Mouse (Mus musculus) kidney, adult 2 months (tissue): ENCODE measurements around the gene Mex3b.

ENCODE experiments used
- CTCF ChIP-seq: fragments of 200-500 bp; conservative IDR thresholded peaks from 2 replicates; pipeline ENCODE4 v1.5.1; 2011; ENCODE audit warnings: low read depth, mild to moderate bottlenecking, control low read depth, low read length, moderate library complexity, mixed read lengths; ENCODE audit not compliant: insufficient read depth, insufficient read length
- POLR2A ChIP-seq: fragments of 200-500 bp; IDR thresholded peaks from one replicate; pipeline ENCODE4 v1.6.1; 2011; ENCODE audit warnings: low read depth, low read length, control low read depth

DNA sequence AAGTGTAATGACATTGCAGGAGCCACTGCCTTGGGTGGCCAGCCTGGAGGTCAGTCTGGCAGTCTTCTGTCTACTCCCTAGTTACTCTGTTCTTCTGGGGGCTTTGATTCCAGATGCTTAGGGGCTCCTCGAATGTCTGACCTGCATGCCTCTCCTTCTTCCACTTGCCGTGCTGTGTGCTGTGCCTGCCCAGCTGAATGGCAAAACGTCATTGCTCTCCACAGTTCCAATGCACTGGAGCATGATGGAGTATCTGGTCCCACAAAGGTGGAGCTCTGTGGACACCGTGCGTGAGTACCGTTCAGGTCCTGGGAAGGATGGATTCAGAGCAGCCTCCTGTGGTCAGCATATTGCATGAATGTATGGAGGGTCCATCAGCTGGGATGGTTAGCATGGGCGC lies 47.6 kb upstream of the Mex3b start:
- TF ChIP-seq CTCF (no peak), POLR2A (no peak)
